Mouse (Mus musculus) embryonic facial prominence, embryonic 15.5 days (tissue): ENCODE measurements around the gene Epm2a. TPM values are rescaled to one million over a fixed set of nuclear protein-coding genes. Genes with fewer than 3 reads are reported as not detected.

ENCODE experiments used
- ATAC-seq: fragments of 200-750 bp; cut with Nextera tagmentation; 2 replicates; pipeline ENCODE4 v1.8.0; 2017; ENCODE audit warnings: low read depth, moderate TSS enrichment; ENCODE audit not compliant: insufficient number of reproducible peaks, low FRiP score, low TSS enrichment
- H3K27ac ChIP-seq: fragments of 300-500 bp; sonication (generic); replicated peaks from 2 replicates; pipeline ENCODE4 v1.5.1; 2015; ENCODE audit warnings: mild to moderate bottlenecking, inconsistent platforms
- H3K27me3 ChIP-seq: fragments of 300-500 bp; sonication (generic); 2 replicates; pipeline ENCODE4 v1.6.1; 2015; ENCODE audit warnings: inconsistent platforms
- H3K36me3 ChIP-seq: fragments of 300-500 bp; sonication (generic); 2 replicates; pipeline ENCODE4 v1.6.1; 2015; ENCODE audit warnings: mild to moderate bottlenecking, inconsistent platforms
- H3K4me1 ChIP-seq: fragments of 300-500 bp; sonication (generic); 2 replicates; pipeline ENCODE4 v1.6.1; 2015; ENCODE audit warnings: inconsistent platforms
- H3K4me2 ChIP-seq: fragments of 300-500 bp; sonication (generic); replicated peaks from 2 replicates; pipeline ENCODE4 v1.6.1; 2015; ENCODE audit warnings: mild to moderate bottlenecking, inconsistent platforms
- H3K4me3 ChIP-seq: fragments of 300-500 bp; sonication (generic); replicated peaks from 2 replicates; pipeline ENCODE4 v1.5.1; 2015; ENCODE audit warnings: mild to moderate bottlenecking, inconsistent platforms
- H3K9ac ChIP-seq: fragments of 300-500 bp; sonication (generic); 2 replicates; pipeline ENCODE4 v1.6.1; 2015; ENCODE audit warnings: inconsistent platforms
- H3K9me3 ChIP-seq: fragments of 300-500 bp; sonication (generic); replicated peaks from 2 replicates; pipeline ENCODE4 v1.6.1; 2016; ENCODE audit warnings: inconsistent platforms
- WGBS: fragments of 180-500 bp; shearing (Covaris S2); methylation state at CpG from one replicate; pipeline ENCODE4 v1.1.7; 2015; 5-methylcytosine and 5-hydroxymethylcytosine counted together
- polyA plus RNA-seq: library from polyadenylated mRNA; unstranded; fragments of >200 nt; fragmentation: Nextera tagmentation; extraction: Ambion mirVana; gene quantifications from 2 replicates; pipeline ENCODE4 v1.2.1, GENCODE M21; 2015

The Epm2a gene
- polyA plus RNA-seq, 1 experiment from 2014 or later = 0.12 TPM

DNA sequence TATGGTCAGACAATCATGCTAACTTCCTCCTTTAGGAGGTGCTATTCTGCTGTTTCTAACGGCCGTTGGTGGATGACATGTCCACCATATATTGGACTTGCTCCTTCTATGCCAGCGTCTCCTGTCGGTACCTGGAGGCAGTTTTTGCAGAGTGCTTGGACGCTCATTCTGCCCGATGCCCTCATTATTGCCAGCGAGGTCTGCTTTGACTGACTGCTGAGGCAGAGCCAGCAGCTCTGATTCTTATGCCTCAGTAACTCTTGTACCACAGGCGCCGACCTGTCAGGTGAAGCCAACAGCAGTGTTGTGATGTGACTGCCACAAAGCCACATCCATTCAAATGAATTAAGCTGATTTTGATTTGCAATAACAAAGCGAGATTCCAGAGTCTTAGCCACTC lies 95.3 kb downstream of the Epm2a start:
- ATAC-seq = no peak
- Histone ChIP-seq H3K4me3 (no peak overlapping the region), H3K27me3 (no peaks in the 10 kb centered on the region), H3K9me3 (no peaks in the 10 kb centered on the region), H3K4me1 (no peaks in the 10 kb centered on the region), H3K4me2 (no peak overlapping the region), H3K9ac (no peak overlapping the region), H3K27ac (no peak overlapping the region), H3K36me3 (no peaks in the 10 kb centered on the region)
- 83% methylated on average over 10 of the region's 10 CpGs for WGBS

DNA sequence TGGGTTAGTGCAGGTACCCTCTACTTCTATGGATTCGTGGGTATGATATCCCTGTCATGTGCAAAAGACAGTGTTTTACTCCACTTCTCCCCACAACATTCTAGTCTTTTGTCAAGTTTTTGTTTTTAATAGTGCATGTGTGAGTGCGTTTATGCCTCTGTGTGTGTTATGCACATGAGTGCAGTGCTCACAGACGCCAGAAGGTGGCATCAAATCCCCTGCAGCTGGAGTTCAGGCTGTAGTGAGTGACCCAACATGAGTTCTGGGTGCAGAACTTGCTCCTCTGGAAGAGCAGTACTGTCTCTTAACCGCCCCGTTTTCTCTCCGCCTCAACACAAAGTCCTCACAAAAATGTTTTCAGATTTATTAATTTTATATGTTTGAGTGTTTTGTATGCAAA lies 96.1 kb downstream of the Epm2a start:
- no peak overlapping the region for H3K9ac ChIP-seq

GRCm38 (mm10) chr10:11449556-11450305 lies 106.5 kb downstream of the Epm2a start:
- peaks cover 10% of the 10 kb centered on the region for H3K4me1 ChIP-seq
- 28% methylated on average over 23 of the region's 23 CpGs for WGBS
- H3K27me3 ChIP-seq = no peaks in the 10 kb centered on the region
- H3K9ac ChIP-seq = no peak overlapping the region
- H3K27ac ChIP-seq = no peak overlapping the region
- ATAC-seq = peak; percentile 67
- H3K9me3 ChIP-seq = no peaks in the 10 kb centered on the region
- H3K4me2 ChIP-seq = peak overlapping the region; percentile 37
- 0 out of 2 replicates have a peak overlapping the region, but pooled peaks have one; percentile 15 for H3K4me3 ChIP-seq
- H3K36me3 ChIP-seq = no peaks in the 10 kb centered on the region

More for the DNA sequence above, 96.1 kb downstream of the Epm2a start:
- Histone ChIP-seq H3K4me3 (no peak overlapping the region), H3K4me1 (no peaks in the 10 kb centered on the region), H3K4me2 (no peak overlapping the region), H3K27me3 (no peaks in the 10 kb centered on the region), H3K9me3 (no peaks in the 10 kb centered on the region), H3K27ac (no peak overlapping the region), H3K36me3 (no peaks in the 10 kb centered on the region)
- WGBS = 84% methylated on average over 6 of the region's 6 CpGs
- no peak for ATAC-seq

- H3K4me1 ChIP-seq = peaks cover 10% of the 10 kb centered on the region
- WGBS = 75% methylated on average over 2 of the region's 2 CpGs
- H3K4me3 ChIP-seq = no peak overlapping the region
- no peak overlapping the region for H3K27ac ChIP-seq
- no peaks in the 10 kb centered on the region for H3K36me3 ChIP-seq
- H3K9ac ChIP-seq = no peak overlapping the region
- no peaks in the 10 kb centered on the region for H3K9me3 ChIP-seq
- no peaks in the 10 kb centered on the region for H3K27me3 ChIP-seq
- ATAC-seq = no peak
- no peak overlapping the region for H3K4me2 ChIP-seq
These were observed 109.3 kb downstream of the Epm2a start for GRCm38 (mm10) chr10:11452537-11452936.

DNA sequence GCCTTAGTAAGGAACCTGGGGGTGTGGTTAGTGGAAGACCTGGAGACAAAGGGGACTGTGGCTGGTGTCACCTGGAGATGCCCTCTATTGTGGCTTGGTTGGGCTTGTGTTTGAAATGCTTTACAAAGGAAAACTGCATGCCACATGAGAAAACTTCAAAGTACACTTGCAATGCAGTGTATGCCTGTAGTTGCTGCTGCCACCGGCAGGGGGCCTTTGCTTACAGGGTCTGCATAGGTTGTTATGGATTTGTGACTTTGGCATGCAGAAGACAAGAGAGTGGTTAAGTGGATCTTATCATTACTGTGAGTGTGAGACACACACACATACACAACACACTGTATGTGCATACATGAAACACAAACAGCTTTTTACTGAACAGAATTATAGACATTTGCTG lies 114.2 kb downstream of the Epm2a start:
- no peaks in the 10 kb centered on the region for H3K4me1 ChIP-seq
- H3K4me2 ChIP-seq = no peak overlapping the region
- H3K27ac ChIP-seq = no peak overlapping the region
- ATAC-seq = no peak
- 47% methylated on average over 1 of the region's 1 CpGs for WGBS
- no peak overlapping the region for H3K4me3 ChIP-seq
- no peaks in the 10 kb centered on the region for H3K36me3 ChIP-seq
- no peak overlapping the region for H3K9ac ChIP-seq
- H3K27me3 ChIP-seq = no peaks in the 10 kb centered on the region
- no peaks in the 10 kb centered on the region for H3K9me3 ChIP-seq

GRCm38 (mm10) chr10:11491956-11492355 lies 148.8 kb downstream of the Epm2a start:
- WGBS = 34% methylated on average over 28 of the region's 28 CpGs
- no peaks in the 10 kb centered on the region for H3K27me3 ChIP-seq
- H3K36me3 ChIP-seq = no peaks in the 10 kb centered on the region
- no peak overlapping the region for H3K4me2 ChIP-seq
- H3K27ac ChIP-seq = no peak overlapping the region
- ATAC-seq = peak; percentile 98
- H3K9me3 ChIP-seq = peaks cover 5% of the 10 kb centered on the region
- no peak overlapping the region for H3K9ac ChIP-seq
- no peak overlapping the region for H3K4me3 ChIP-seq
- H3K4me1 ChIP-seq = no peaks in the 10 kb centered on the region

Other genes with a start within 250 kb of the Epm2a start
- 15.5 and 16.1 TPM in 2 replicates for gene Shprh, start 194.0 kb upstream of the Epm2a start, polyA plus RNA-seq
- gene Fbxo30, start 62.1 kb upstream of the Epm2a start, polyA plus RNA-seq = 28.6 and 29.6 TPM in 2 replicates